Mouse (Mus musculus) heart, adult 2 months (tissue): Measurements from ENCODE around the gene Dcxr.

Source experiments
- CTCF ChIP-seq: fragments of 200-600 bp; IDR thresholded peaks from 2 replicates; pipeline ENCODE4 v1.8.1; 2022; ENCODE audit warnings: antibody characterized with exemption, mild to moderate bottlenecking, moderate library complexity
- EP300 ChIP-seq: fragments of 200-500 bp; IDR thresholded peaks from 2 replicates; pipeline ENCODE4 v1.6.1; 2011; ENCODE audit warnings: low read depth, low read length, control low read depth; ENCODE audit not compliant: insufficient read depth

DNA sequence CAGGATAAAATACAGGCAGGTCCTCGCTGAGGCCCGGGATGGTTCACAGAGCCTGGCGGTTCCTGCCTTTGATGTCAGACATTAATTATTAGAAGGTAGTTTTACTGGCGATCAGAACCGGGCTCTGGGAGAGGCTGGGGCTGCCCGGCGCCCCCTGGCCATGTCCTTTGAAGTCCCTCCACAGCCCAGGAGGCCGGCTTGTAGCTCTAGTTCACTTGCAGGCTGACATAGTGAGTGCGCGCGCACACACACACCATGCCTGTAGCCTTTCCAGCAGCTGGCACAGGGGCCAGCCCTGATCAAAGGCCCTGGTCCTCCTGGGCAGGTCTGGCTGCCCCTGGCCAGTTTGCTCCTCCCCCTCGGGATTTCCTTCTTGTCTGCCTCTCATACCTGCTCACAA, 31.4 kb downstream of the Dcxr start:
- TF ChIP-seq CTCF, result no peak
- TF ChIP-seq EP300, result no peak
